Mouse (Mus musculus): ENCODE measurements at regions not wholly inside any gene's neighbourhood (a gene's known extent, or its start where the extent isn't known, plus 50 kb on each side); places are given as distances from the start of the nearest gene placed in this dataset.
A peak's percentile ranks its signal among the peaks of the same experiment; 100 is the strongest.
"Not testable (repeated sequence)": the region's sequence is repeated elsewhere in the genome, so short reads cannot be mapped to it uniquely, and the experiment has no call there.

DNA sequence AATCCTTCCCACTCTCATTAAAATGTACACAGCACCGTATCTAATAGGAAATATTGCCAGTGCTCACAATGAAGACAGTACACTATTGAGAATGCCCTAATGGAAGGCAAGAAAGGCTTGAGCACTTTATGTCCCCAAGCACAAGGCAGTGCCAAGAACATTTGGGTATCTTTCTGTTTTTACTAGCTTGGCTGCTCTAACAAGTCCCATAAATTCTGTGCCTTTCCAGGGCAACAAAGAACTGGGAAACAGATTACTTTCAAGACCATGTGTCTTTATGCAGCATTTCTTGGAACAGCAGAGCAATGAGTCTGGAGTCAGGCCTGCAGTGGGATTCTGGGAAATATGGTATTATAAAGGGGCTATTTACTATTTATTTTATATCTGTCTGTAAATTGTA lies 192.3 kb downstream of the 1700008P02Rik start:
- TF ChIP-seq FLI1 (IDR thresholded peaks at IDR 0.05; ENCODE audit: low read length) = no peak
- no peak for TF ChIP-seq GATA1 (IDR thresholded peaks at IDR 0.05; ENCODE audit: borderline replicate concordance, low read length)
- Histone ChIP-seq H3K9me3 (no peaks in the 10 kb centered on the region), H3K27me3 (replicated peaks) (no peaks in the 10 kb centered on the region), H3K4me3 (replicated peaks) (no peak overlapping the region), H3K4me1 (no peaks in the 10 kb centered on the region), H3K36me3 (replicated peaks; ENCODE audit: low read length) (no peaks in the 10 kb centered on the region)

DNA sequence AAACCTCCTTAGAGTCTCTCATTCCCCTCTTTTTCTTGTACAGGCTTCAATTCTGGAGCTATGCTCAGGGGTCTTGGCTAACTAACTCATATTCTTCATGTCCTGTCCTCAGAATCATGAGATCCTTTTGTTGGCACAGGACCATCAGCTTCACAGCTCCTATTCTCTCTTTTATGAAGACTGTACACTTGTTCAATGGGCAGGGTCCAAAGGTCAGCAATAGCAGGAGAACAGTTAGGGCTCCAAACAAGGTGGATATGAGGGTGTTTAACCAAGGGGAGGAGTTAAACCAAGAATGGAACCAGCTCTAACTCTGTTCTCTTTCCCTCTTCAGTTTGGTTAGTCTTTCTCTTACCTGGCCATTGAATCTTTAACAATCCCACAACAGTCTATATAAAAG lies 219.4 kb downstream of the 1700008P02Rik start:
- H3K4me3 ChIP-seq (replicated peaks) = no peak overlapping the region
- H3K4me1 ChIP-seq = no peaks in the 10 kb centered on the region
- TF ChIP-seq GATA1 (IDR thresholded peaks at IDR 0.05; ENCODE audit: borderline replicate concordance, low read length) (no peak), FLI1 (IDR thresholded peaks at IDR 0.05; ENCODE audit: low read length) (no peak)
- H3K27me3 ChIP-seq (replicated peaks) = no peaks in the 10 kb centered on the region
- H3K9me3 ChIP-seq = no peaks in the 10 kb centered on the region; the same call in 1 of the 2 replicates
- H3K36me3 ChIP-seq (replicated peaks; ENCODE audit: low read length) = no peaks in the 10 kb centered on the region

DNA sequence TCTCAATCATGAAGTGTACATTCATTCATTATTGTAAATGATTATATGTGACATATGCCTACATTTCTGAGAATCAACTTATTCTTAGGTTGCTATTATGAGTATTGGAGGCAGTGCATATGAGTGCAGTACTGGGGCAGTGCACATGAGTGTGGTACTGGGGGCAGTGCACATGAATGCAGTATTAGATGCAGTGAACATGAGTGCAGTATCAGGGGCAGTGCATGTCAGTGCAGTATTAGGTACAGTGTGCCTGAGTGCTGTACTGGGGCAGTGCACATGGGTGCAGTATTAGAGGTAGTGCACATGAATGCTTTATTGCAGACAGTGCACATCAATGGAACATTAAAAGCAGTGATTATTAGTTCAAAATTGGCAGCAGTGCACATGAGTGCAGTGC lies 234.6 kb downstream of the 1700008P02Rik start:
- Histone ChIP-seq H3K9me3 (no peaks in the 10 kb centered on the region), H3K4me1 (no peaks in the 10 kb centered on the region), H3K27me3 (replicated peaks) (no peaks in the 10 kb centered on the region), H3K4me3 (replicated peaks) (peak overlapping the region; percentile 79), H3K36me3 (replicated peaks; ENCODE audit: low read length) (no peaks in the 10 kb centered on the region)
- TF ChIP-seq FLI1 (IDR thresholded peaks at IDR 0.05; ENCODE audit: low read length) (no peak), GATA1 (IDR thresholded peaks at IDR 0.05; ENCODE audit: borderline replicate concordance, low read length) (no peak)

DNA sequence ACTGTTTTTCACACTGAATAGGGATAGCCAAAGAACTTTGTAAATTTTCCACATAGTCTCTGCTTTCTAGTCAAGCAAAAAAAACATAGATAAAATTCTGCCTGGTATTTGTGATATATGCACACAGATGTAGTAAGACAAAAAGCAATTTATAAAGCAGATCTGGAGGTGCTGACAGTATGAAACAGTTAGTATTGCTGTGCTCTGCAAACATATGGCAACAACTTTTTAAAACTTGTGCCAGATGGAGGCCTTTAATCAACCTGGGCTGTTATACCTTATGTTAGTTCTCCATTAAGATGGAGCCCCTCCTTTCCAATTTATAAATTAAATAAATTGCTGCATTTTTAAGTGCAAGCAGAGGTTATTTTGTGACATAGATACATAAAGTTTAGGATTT lies 237.3 kb downstream of the 1700008P02Rik start:
- no peak for TF ChIP-seq FLI1 (IDR thresholded peaks at IDR 0.05; ENCODE audit: low read length)
- TF ChIP-seq GATA1 (IDR thresholded peaks at IDR 0.05; ENCODE audit: borderline replicate concordance, low read length) = no peak
- peaks cover 4% of the 10 kb centered on the region for H3K9me3 ChIP-seq
- H3K4me3 ChIP-seq (replicated peaks) = no peak overlapping the region
- H3K4me1 ChIP-seq = no peaks in the 10 kb centered on the region
- H3K27me3 ChIP-seq (replicated peaks) = no peaks in the 10 kb centered on the region
- no peaks in the 10 kb centered on the region for H3K36me3 ChIP-seq (replicated peaks; ENCODE audit: low read length)

DNA sequence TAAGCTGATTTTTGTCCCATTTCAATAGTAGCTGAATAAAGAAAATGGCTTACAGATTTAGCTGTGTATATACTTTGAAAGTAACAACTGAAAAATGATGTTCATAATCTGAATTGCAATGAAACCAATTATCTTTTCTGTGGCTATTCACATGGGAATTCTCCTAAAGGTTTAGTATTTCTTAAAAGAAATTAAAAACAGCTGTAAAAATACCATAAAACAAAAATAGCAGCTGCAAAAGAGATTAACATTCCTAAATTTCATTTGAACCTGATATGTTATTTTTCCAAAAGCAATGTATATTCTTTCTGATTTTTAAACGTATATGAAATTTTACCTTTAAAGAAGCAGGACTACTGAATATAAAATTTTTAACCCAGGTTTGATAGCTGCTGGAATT lies 237.9 kb downstream of the 1700008P02Rik start:
- Histone ChIP-seq H3K36me3 (replicated peaks; ENCODE audit: low read length) (no peaks in the 10 kb centered on the region), H3K9me3 (peaks cover 4% of the 10 kb centered on the region), H3K27me3 (replicated peaks) (no peaks in the 10 kb centered on the region), H3K4me1 (no peaks in the 10 kb centered on the region), H3K4me3 (replicated peaks) (no peak overlapping the region)
- TF ChIP-seq FLI1 (IDR thresholded peaks at IDR 0.05; ENCODE audit: low read length) (no peak), GATA1 (IDR thresholded peaks at IDR 0.05; ENCODE audit: borderline replicate concordance, low read length) (no peak)

DNA sequence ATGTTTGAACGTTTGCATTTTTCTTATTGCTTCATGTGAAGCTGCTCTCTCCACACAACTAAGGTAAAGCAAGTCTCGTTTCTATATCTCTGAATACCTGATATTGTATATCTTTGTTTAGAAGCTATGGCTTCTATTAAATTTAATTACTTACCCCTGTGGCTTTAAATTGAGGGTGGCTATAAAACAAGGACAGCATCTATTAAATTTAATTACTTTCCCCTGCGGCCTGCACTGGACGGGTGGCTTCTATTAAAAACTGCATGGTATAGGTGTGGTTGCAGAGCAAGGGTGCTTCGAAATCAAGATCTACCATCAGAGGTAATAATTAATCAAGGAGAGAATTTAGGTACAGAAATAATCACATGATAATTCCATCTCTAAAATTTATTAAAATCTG lies 238.5 kb downstream of the 1700008P02Rik start:
- no peaks in the 10 kb centered on the region for H3K27me3 ChIP-seq (replicated peaks)
- H3K4me1 ChIP-seq = no peaks in the 10 kb centered on the region
- no peak overlapping the region for H3K4me3 ChIP-seq (replicated peaks)
- H3K9me3 ChIP-seq = peaks cover 4% of the 10 kb centered on the region
- no peak for TF ChIP-seq FLI1 (IDR thresholded peaks at IDR 0.05; ENCODE audit: low read length)
- TF ChIP-seq GATA1 (IDR thresholded peaks at IDR 0.05; ENCODE audit: borderline replicate concordance, low read length) = no peak
- H3K36me3 ChIP-seq (replicated peaks; ENCODE audit: low read length) = no peaks in the 10 kb centered on the region

DNA sequence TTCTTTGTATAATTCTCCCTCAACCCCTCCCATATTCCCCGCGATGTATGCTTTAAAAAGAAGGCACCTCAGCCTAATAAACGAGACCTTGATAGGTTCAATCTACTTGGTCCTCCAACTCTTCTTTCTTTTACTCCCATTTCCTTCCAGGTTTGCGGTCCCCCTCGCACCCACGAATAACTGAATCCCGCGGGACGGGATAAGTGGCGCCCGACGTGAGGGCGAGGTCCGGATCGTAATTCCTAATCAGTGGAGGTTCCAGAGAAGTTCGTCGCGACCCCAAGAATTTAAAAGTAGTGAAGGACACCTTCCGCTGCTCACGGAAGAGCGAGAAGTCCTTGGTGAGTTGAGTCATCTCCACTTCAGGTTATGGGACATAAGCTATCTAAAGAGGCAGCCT lies 281.2 kb downstream of the 1700008P02Rik start:
- H3K4me3 ChIP-seq (replicated peaks); H3K36me3 ChIP-seq (replicated peaks; ENCODE audit: low read length); H3K4me1 ChIP-seq; H3K9me3 ChIP-seq; H3K27me3 ChIP-seq (replicated peaks): not testable (repeated sequence)

DNA sequence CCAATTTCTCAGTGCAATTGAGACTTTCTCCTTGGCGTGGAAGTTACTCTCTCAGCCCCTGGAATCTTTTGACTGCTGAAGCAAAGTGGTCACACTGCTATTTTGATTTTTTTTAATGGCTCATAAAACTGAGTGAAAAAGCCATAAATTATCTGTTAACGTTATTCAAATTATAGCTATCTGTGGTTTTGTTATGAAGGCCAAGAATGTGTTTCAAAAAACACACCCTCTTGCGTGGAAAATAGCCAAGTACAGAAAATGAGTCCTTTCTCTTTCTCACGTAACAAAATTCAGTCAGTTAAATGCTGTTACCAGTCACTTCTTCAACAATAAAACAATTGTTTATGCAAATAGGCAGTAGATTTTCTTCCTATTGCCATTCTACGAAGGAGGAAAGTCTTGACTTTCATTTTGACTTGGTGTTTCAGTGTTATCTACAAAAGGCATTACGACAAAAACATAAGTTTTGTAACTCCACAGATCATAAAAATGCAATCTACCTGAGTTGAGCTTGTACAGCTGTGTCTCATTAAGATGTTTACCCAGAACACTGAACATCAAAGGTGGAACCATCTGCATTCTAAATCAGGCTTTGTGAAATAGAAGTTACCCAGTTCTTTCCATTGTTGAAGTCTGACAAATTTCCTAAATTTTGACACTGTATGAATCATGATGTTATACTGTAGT lies 299.3 kb downstream of the 1700008P02Rik start:
- TF ChIP-seq FLI1 (IDR thresholded peaks at IDR 0.05; ENCODE audit: low read length) = no peak
- TF ChIP-seq GATA1 (IDR thresholded peaks at IDR 0.05; ENCODE audit: borderline replicate concordance, low read length) = no peak
- Histone ChIP-seq H3K4me1 (no peaks in the 10 kb centered on the region), H3K36me3 (replicated peaks; ENCODE audit: low read length) (no peaks in the 10 kb centered on the region), H3K4me3 (replicated peaks) (no peak overlapping the region), H3K27me3 (replicated peaks) (no peaks in the 10 kb centered on the region), H3K9me3 (no peaks in the 10 kb centered on the region)

DNA sequence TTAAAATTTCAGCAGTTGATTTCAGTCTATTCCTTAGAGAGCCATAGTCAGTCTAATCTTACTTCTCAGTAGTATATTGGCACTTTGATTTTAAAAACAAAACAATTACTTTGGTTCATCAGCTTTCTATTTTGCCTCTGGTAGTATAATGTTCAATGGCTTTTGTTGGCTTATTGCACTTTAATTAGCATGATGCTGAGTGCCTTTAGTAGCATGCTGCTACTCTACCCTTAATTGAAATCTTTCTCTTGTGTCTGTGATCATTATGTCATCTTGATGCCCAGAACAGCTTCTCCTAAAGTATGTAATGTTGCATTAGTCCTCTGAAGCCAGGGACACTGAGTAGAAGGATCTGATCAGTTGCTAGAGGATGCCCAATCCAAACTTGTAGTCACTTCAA lies 330.7 kb downstream of the 1700008P02Rik start:
- Histone ChIP-seq H3K4me3 (replicated peaks) (no peak overlapping the region), H3K4me1 (no peaks in the 10 kb centered on the region), H3K9me3 (0 out of 2 replicates have a peak, but pooled peaks cover 4% of the 10 kb centered on the region), H3K36me3 (replicated peaks; ENCODE audit: low read length) (no peaks in the 10 kb centered on the region), H3K27me3 (replicated peaks) (no peaks in the 10 kb centered on the region)
- TF ChIP-seq GATA1 (IDR thresholded peaks at IDR 0.05; ENCODE audit: borderline replicate concordance, low read length) = no peak
- no peak for TF ChIP-seq FLI1 (IDR thresholded peaks at IDR 0.05; ENCODE audit: low read length)

DNA sequence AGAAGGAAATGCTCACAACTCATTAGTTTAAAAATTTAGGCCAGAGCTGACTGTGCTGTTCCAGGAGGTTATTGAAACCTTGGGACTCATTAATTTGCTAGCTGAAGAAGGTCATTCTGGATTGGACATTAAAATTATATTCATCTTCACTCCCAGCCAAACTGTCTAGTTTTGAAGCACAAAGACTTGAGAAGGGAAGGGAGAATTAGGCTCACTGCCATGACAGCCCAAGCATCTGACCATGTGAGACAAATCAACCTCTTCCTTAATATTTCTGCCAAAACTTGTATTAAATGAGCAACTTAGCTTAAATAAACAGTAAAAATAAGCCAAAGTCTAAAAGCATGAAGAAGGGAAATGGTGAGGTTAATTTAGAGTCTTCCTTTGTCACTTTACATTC lies 339.6 kb downstream of the 1700008P02Rik start:
- H3K4me3 ChIP-seq (replicated peaks) = no peak overlapping the region
- no peaks in the 10 kb centered on the region for H3K27me3 ChIP-seq (replicated peaks)
- TF ChIP-seq GATA1 (IDR thresholded peaks at IDR 0.05; ENCODE audit: borderline replicate concordance, low read length) = no peak
- no peak for TF ChIP-seq FLI1 (IDR thresholded peaks at IDR 0.05; ENCODE audit: low read length)
- no peaks in the 10 kb centered on the region for H3K9me3 ChIP-seq
- no peaks in the 10 kb centered on the region for H3K36me3 ChIP-seq (replicated peaks; ENCODE audit: low read length)
- H3K4me1 ChIP-seq = no peaks in the 10 kb centered on the region

Data from megakaryocyte, embryonic 14.5 days (primary cell).